Mouse (Mus musculus) limb, embryonic 13.5 days (tissue): ENCODE data around the gene Laptm4a. TPM values are rescaled to one million over a fixed set of nuclear protein-coding genes. Genes with fewer than 3 reads are reported as not detected.
"Not testable (repeated sequence)": the region's sequence is repeated elsewhere in the genome, so short reads cannot be mapped to it uniquely, and the experiment has no call there.

Experiments used
- ATAC-seq: fragments of 200-750 bp; cut with Nextera tagmentation; 2 replicates; pipeline ENCODE4 v1.8.0; 2017; ENCODE audit warnings: low read depth, moderate number of reproducible peaks, moderate TSS enrichment; ENCODE audit not compliant: low FRiP score
- H3K27ac ChIP-seq: fragments of 300-500 bp; sonication (generic); 2 replicates; pipeline ENCODE4 v1.5.1; 2015; ENCODE audit warnings: inconsistent platforms, mild to moderate bottlenecking, moderate library complexity
- H3K27me3 ChIP-seq: fragments of 300-500 bp; sonication (generic); 2 replicates; pipeline ENCODE4 v1.6.1; 2015; ENCODE audit warnings: mild to moderate bottlenecking, inconsistent platforms
- H3K36me3 ChIP-seq: fragments of 300-500 bp; sonication (generic); 2 replicates; pipeline ENCODE4 v1.6.1; 2015; ENCODE audit warnings: inconsistent platforms, mild to moderate bottlenecking, moderate library complexity
- H3K4me1 ChIP-seq: fragments of 300-500 bp; sonication (generic); 2 replicates; pipeline ENCODE4 v1.6.1; 2015; ENCODE audit warnings: inconsistent platforms
- H3K4me2 ChIP-seq: fragments of 300-500 bp; sonication (generic); replicated peaks from 2 replicates; pipeline ENCODE4 v1.6.1; 2015; ENCODE audit warnings: inconsistent platforms, mild to moderate bottlenecking, moderate library complexity
- H3K4me3 ChIP-seq: fragments of 300-500 bp; sonication (generic); 2 replicates; pipeline ENCODE4 v1.5.1; 2015; ENCODE audit warnings: moderate library complexity, mild to moderate bottlenecking, inconsistent platforms
- H3K9ac ChIP-seq: fragments of 300-500 bp; sonication (generic); 2 replicates; pipeline ENCODE4 v1.6.1; 2015; ENCODE audit warnings: mild to moderate bottlenecking, inconsistent platforms
- H3K9me3 ChIP-seq: fragments of 300-500 bp; sonication (generic); 2 replicates; pipeline ENCODE4 v1.6.1; 2016; ENCODE audit warnings: inconsistent platforms
- WGBS: fragments of 180-500 bp; shearing (Covaris S2); methylation state at CpG from one replicate; pipeline ENCODE4 v1.1.7; 2015; 5-methylcytosine and 5-hydroxymethylcytosine counted together
- polyA plus RNA-seq: library from polyadenylated mRNA; unstranded; fragments of >200 nt; fragmentation: Nextera tagmentation; extraction: Ambion mirVana; gene quantifications from 2 replicates; pipeline ENCODE4 v1.2.1, GENCODE M21; 2015

Gene Laptm4a
- polyA plus RNA-seq, 1 experiment from 2014 or later, result 391 TPM

GRCm38 (mm10) chr12:8916378-8916777 is 5.1 kb upstream of the Laptm4a start:
- ATAC-seq, result no peak
- H3K9ac ChIP-seq, result no peak overlapping the region
- H3K36me3 ChIP-seq, result no peaks in the 10 kb centered on the region
- no peak overlapping the region for H3K4me2 ChIP-seq
- no peak overlapping the region for H3K4me3 ChIP-seq
- 68% methylated on average over 5 of the region's 5 CpGs for WGBS
- H3K27me3 ChIP-seq, result no peaks in the 10 kb centered on the region
- peaks cover 49% of the 10 kb centered on the region for H3K4me1 ChIP-seq
- H3K9me3 ChIP-seq, result no peaks in the 10 kb centered on the region
- no peak overlapping the region for H3K27ac ChIP-seq

- Histone ChIP-seq H3K4me1 (peaks cover 34% of the 10 kb centered on the region), H3K9ac (no peak overlapping the region), H3K27ac (no peak overlapping the region), H3K4me3 (no peak overlapping the region), H3K9me3 (no peaks in the 10 kb centered on the region), H3K27me3 (no peaks in the 10 kb centered on the region), H3K4me2 (no peak overlapping the region), H3K36me3 (peaks cover under 1% of the 10 kb centered on the region; the same call in 1 of the 2 replicates)
- WGBS, result 96% methylated on average over 3 of the region's 3 CpGs
- no peak for ATAC-seq
These were observed 2.2 kb upstream of the Laptm4a start for GRCm38 (mm10) chr12:8919231-8919630.

GRCm38 (mm10) chr12:8920996-8921393 is 469 bp upstream of the Laptm4a start:
- no peak for ATAC-seq
- Histone ChIP-seq H3K4me2 (peak overlapping the region; percentile 58), H3K36me3 (peaks cover 11% of the 10 kb centered on the region), H3K27ac (peak overlapping the region; percentile 98), H3K9ac (peak overlapping the region; percentile 93), H3K27me3 (no peaks in the 10 kb centered on the region), H3K9me3 (no peaks in the 10 kb centered on the region), H3K4me1 (peaks cover 39% of the 10 kb centered on the region), H3K4me3 (peak overlapping the region; percentile 80)
- 14% methylated on average over 1 of the region's 1 CpGs for WGBS

GRCm38 (mm10) chr12:8922369-8923124 is 1.1 kb downstream of the Laptm4a start:
- peaks cover 41% of the 10 kb centered on the region for H3K4me1 ChIP-seq
- peak overlapping the region; percentile 93 for H3K9ac ChIP-seq
- WGBS, result 2% methylated on average over 30 of the region's 30 CpGs
- ATAC-seq, result no peak
- H3K4me3 ChIP-seq, result peak overlapping the region; percentile 80
- H3K27ac ChIP-seq, result peak overlapping the region; percentile 98
- no peaks in the 10 kb centered on the region for H3K9me3 ChIP-seq
- peaks cover 17% of the 10 kb centered on the region for H3K36me3 ChIP-seq
- peak overlapping the region; percentile 89 for H3K4me2 ChIP-seq
- H3K27me3 ChIP-seq, result no peaks in the 10 kb centered on the region

- ATAC-seq, result no peak
- Histone ChIP-seq H3K36me3 (peaks cover 23% of the 10 kb centered on the region), H3K4me2 (peak overlapping the region; percentile 89), H3K9ac (peak overlapping the region; percentile 93), H3K4me1 (peaks cover 47% of the 10 kb centered on the region), H3K27me3 (no peaks in the 10 kb centered on the region), H3K4me3 (peak overlapping the region; percentile 80), H3K27ac (peak overlapping the region; percentile 98), H3K9me3 (no peaks in the 10 kb centered on the region)
- WGBS, result 22% methylated on average over 5 of the region's 5 CpGs
These were observed 1.6 kb downstream of the Laptm4a start for GRCm38 (mm10) chr12:8923125-8923410.

GRCm38 (mm10) chr12:8923603-8924002 is 2.1 kb downstream of the Laptm4a start:
- peak overlapping the region; percentile 98; the same call in 1 of the 2 replicates for H3K27ac ChIP-seq
- peak overlapping the region; percentile 80 for H3K4me3 ChIP-seq
- H3K27me3 ChIP-seq, result no peaks in the 10 kb centered on the region
- no peak for ATAC-seq
- peaks cover 25% of the 10 kb centered on the region for H3K36me3 ChIP-seq
- H3K9me3 ChIP-seq, result no peaks in the 10 kb centered on the region
- peak overlapping the region; percentile 93 for H3K9ac ChIP-seq
- 54% methylated on average over 2 of the region's 2 CpGs for WGBS
- peaks cover 50% of the 10 kb centered on the region for H3K4me1 ChIP-seq
- peak overlapping the region; percentile 89 for H3K4me2 ChIP-seq

GRCm38 (mm10) chr12:8927652-8928051 is 6.2 kb downstream of the Laptm4a start:
- Histone ChIP-seq H3K9me3 (no peaks in the 10 kb centered on the region), H3K9ac (no peak overlapping the region), H3K27ac (no peak overlapping the region), H3K4me2 (no peak overlapping the region), H3K4me3 (no peak overlapping the region), H3K4me1 (peaks cover 58% of the 10 kb centered on the region), H3K27me3 (no peaks in the 10 kb centered on the region), H3K36me3 (peaks cover 39% of the 10 kb centered on the region)
- 94% methylated on average over 3 of the region's 3 CpGs for WGBS
- no peak for ATAC-seq

GRCm38 (mm10) chr12:8928766-8929165 is 7.3 kb downstream of the Laptm4a start:
- H3K9me3 ChIP-seq, result no peaks in the 10 kb centered on the region
- no peak overlapping the region for H3K27ac ChIP-seq
- 91% methylated on average over 4 of the region's 4 CpGs for WGBS
- H3K36me3 ChIP-seq, result peaks cover 49% of the 10 kb centered on the region
- ATAC-seq, result no peak
- H3K9ac ChIP-seq, result no peak overlapping the region
- peaks cover 49% of the 10 kb centered on the region for H3K4me1 ChIP-seq
- H3K4me2 ChIP-seq, result no peak overlapping the region
- no peak overlapping the region for H3K4me3 ChIP-seq
- no peaks in the 10 kb centered on the region for H3K27me3 ChIP-seq

- H3K4me2 ChIP-seq, result no peak overlapping the region
- no peaks in the 10 kb centered on the region for H3K9me3 ChIP-seq
- H3K4me1 ChIP-seq, result peaks cover 38% of the 10 kb centered on the region
- peaks cover 56% of the 10 kb centered on the region for H3K36me3 ChIP-seq
- 84% methylated on average over 4 of the region's 4 CpGs for WGBS
- no peak for ATAC-seq
- H3K9ac ChIP-seq, result no peak overlapping the region
- no peak overlapping the region for H3K4me3 ChIP-seq
- H3K27ac ChIP-seq, result no peak overlapping the region
- H3K27me3 ChIP-seq, result no peaks in the 10 kb centered on the region
These were observed 9.6 kb downstream of the Laptm4a start for GRCm38 (mm10) chr12:8931083-8931482.

- Histone ChIP-seq H3K36me3 (peaks cover 74% of the 10 kb centered on the region), H3K4me1 (peaks cover 13% of the 10 kb centered on the region; the same call in 1 of the 2 replicates)
- WGBS, result 61% methylated on average over 5 of the region's 5 CpGs
These were observed 13.9 kb downstream of the Laptm4a start for GRCm38 (mm10) chr12:8935349-8935748.

GRCm38 (mm10) chr12:8936210-8936609 is 14.7 kb downstream of the Laptm4a start:
- WGBS, result 60% methylated on average over 4 of the region's 4 CpGs
- H3K4me1 ChIP-seq, H3K4me2 ChIP-seq, H3K27ac ChIP-seq, H3K9me3 ChIP-seq, H3K4me3 ChIP-seq, H3K9ac ChIP-seq, ATAC-seq, H3K27me3 ChIP-seq: not testable (repeated sequence)
- peaks cover 74% of the 10 kb centered on the region for H3K36me3 ChIP-seq

More at GRCm38 (mm10) chr12:8935349-8935748, 13.9 kb downstream of the Laptm4a start:
- Histone ChIP-seq H3K9ac (no peak overlapping the region), H3K4me3 (no peak overlapping the region), H3K27ac (no peak overlapping the region), H3K4me2 (no peak overlapping the region), H3K27me3 (no peaks in the 10 kb centered on the region), H3K9me3 (no peaks in the 10 kb centered on the region)
- ATAC-seq, result no peak

GRCm38 (mm10) chr12:8939490-8939889 is 18.0 kb downstream of the Laptm4a start:
- H3K4me3 ChIP-seq, result no peak overlapping the region
- 88% methylated on average over 4 of the region's 4 CpGs for WGBS

More at GRCm38 (mm10) chr12:8939490-8939889, 18.0 kb downstream of the Laptm4a start:
- H3K4me1 ChIP-seq, result 0 out of 2 replicates have a peak, but pooled peaks cover 2% of the 10 kb centered on the region
- no peaks in the 10 kb centered on the region for H3K9me3 ChIP-seq
- H3K4me2 ChIP-seq, result no peak overlapping the region
- no peak overlapping the region for H3K9ac ChIP-seq
- ATAC-seq, result no peak
- H3K36me3 ChIP-seq, result peaks cover 52% of the 10 kb centered on the region
- no peak overlapping the region for H3K27ac ChIP-seq
- H3K27me3 ChIP-seq, result no peaks in the 10 kb centered on the region
